Mouse (Mus musculus) E14TG2a.4 (cell line): Measurements from ENCODE around the gene Hsd17b6.

Source experiments
- H3K27me3 ChIP-seq: 2 replicates; pipeline ENCODE4 v1.6.1; 2014; ENCODE audit warnings: low read length, control low read depth; ENCODE audit not compliant: insufficient read depth
- H3K36me3 ChIP-seq: 2 replicates; pipeline ENCODE4 v1.6.1; 2014; ENCODE audit warnings: low read length, control low read depth; ENCODE audit not compliant: insufficient read depth
- H3K4me1 ChIP-seq: replicated peaks from 2 replicates; pipeline ENCODE4 v1.6.1; 2014; ENCODE audit warnings: low read depth, low read length, control low read depth
- H3K4me3 ChIP-seq: replicated peaks from 2 replicates; pipeline ENCODE4 v1.5.1; 2014; ENCODE audit warnings: mild to moderate bottlenecking, low read length
- H3K9me3 ChIP-seq: 2 replicates; pipeline ENCODE4 v1.6.1; 2014; ENCODE audit warnings: low read length, control low read depth
- CTCF ChIP-seq: conservative IDR thresholded peaks from 2 replicates; pipeline ENCODE4 v1.5.1; 2014; ENCODE audit warnings: low read length
- POU5F1 ChIP-seq: IDR thresholded peaks from 2 replicates; pipeline ENCODE4 v1.6.1; 2014; ENCODE audit warnings: low read length, borderline replicate concordance

Hsd17b6 gene

GRCm38 (mm10) chr10:127945432-127946064, 61.9 kb downstream of the Hsd17b6 start:
- peaks cover under 1% of the 10 kb centered on the region; the same call in 1 of the 2 replicates for H3K9me3 ChIP-seq
- H3K36me3 ChIP-seq: no peaks in the 10 kb centered on the region
- H3K4me3 ChIP-seq: no peak overlapping the region
- no peaks in the 10 kb centered on the region for H3K27me3 ChIP-seq
- TF ChIP-seq POU5F1: no peak
- TF ChIP-seq CTCF: peak; percentile 90
- peaks cover 6% of the 10 kb centered on the region for H3K4me1 ChIP-seq
